Mouse (Mus musculus): ENCODE data around the gene Tia1. TPM values are rescaled to one million over a fixed set of nuclear protein-coding genes. Genes with fewer than 3 reads are reported as not detected.

Tia1 gene
- polyA plus RNA-seq, 1 experiment = 323 TPM

- H3K4me1 ChIP-seq (ENCODE audit: control insufficient read depth, insufficient read depth, low read length) = no peaks in the 10 kb centered on the region
- no peak overlapping the region for H3K27ac ChIP-seq (ENCODE audit: insufficient read depth, low read depth, low read length)
- no peak overlapping the region for H3K4me3 ChIP-seq (ENCODE audit: insufficient read depth, low read depth, low read length)
- TF ChIP-seq POLR2A (IDR thresholded peaks at IDR 0.05; ENCODE audit: insufficient read depth, low read depth, low read length) = no peak
- TF ChIP-seq CTCF (IDR thresholded peaks at IDR 0.05; ENCODE audit: insufficient read depth, low read depth, low read length) = no peak
These were observed 21.5 kb upstream of the Tia1 start for GRCm38 (mm10) chr6:86382551-86382950.

- TF ChIP-seq POLR2A (IDR thresholded peaks at IDR 0.05; ENCODE audit: insufficient read depth, low read depth, low read length) (no peak), CTCF (IDR thresholded peaks at IDR 0.05; ENCODE audit: insufficient read depth, low read depth, low read length) (no peak)
- H3K27ac ChIP-seq (ENCODE audit: insufficient read depth, low read depth, low read length) = no peak overlapping the region
- no peak overlapping the region for H3K4me3 ChIP-seq (ENCODE audit: insufficient read depth, low read depth, low read length)
- 49% methylated on average over 16 of the region's 16 CpGs for WGBS
- no peaks in the 10 kb centered on the region for H3K4me1 ChIP-seq (ENCODE audit: control insufficient read depth, insufficient read depth, low read length)
These were observed 20.6 kb upstream of the Tia1 start for GRCm38 (mm10) chr6:86383370-86383769.

- 46% methylated on average over 4 of the region's 4 CpGs for WGBS
- no peak overlapping the region for H3K4me3 ChIP-seq (ENCODE audit: insufficient read depth, low read depth, low read length)
- H3K27ac ChIP-seq (ENCODE audit: insufficient read depth, low read depth, low read length) = no peak overlapping the region
- H3K4me1 ChIP-seq (ENCODE audit: control insufficient read depth, insufficient read depth, low read length) = no peaks in the 10 kb centered on the region
- no peak for TF ChIP-seq CTCF (IDR thresholded peaks at IDR 0.05; ENCODE audit: insufficient read depth, low read depth, low read length)
- no peak for TF ChIP-seq POLR2A (IDR thresholded peaks at IDR 0.05; ENCODE audit: insufficient read depth, low read depth, low read length)
These were observed 19.3 kb upstream of the Tia1 start for GRCm38 (mm10) chr6:86384692-86385091.

- Histone ChIP-seq H3K4me3 (ENCODE audit: insufficient read depth, low read depth, low read length) (no peak overlapping the region), H3K4me1 (ENCODE audit: control insufficient read depth, insufficient read depth, low read length) (no peaks in the 10 kb centered on the region), H3K27ac (ENCODE audit: insufficient read depth, low read depth, low read length) (no peak overlapping the region)
- WGBS = 92% methylated on average over 5 of the region's 5 CpGs
- TF ChIP-seq POLR2A (IDR thresholded peaks at IDR 0.05; ENCODE audit: insufficient read depth, low read depth, low read length) = no peak
- no peak for TF ChIP-seq CTCF (IDR thresholded peaks at IDR 0.05; ENCODE audit: insufficient read depth, low read depth, low read length)
These were observed 18.5 kb upstream of the Tia1 start for GRCm38 (mm10) chr6:86385362-86386104.

GRCm38 (mm10) chr6:86387313-86387712, 16.7 kb upstream of the Tia1 start:
- H3K27ac ChIP-seq (ENCODE audit: insufficient read depth, low read depth, low read length) = no peak overlapping the region
- H3K4me3 ChIP-seq (ENCODE audit: insufficient read depth, low read depth, low read length) = no peak overlapping the region
- no peak for TF ChIP-seq CTCF (IDR thresholded peaks at IDR 0.05; ENCODE audit: insufficient read depth, low read depth, low read length)
- TF ChIP-seq POLR2A (IDR thresholded peaks at IDR 0.05; ENCODE audit: insufficient read depth, low read depth, low read length) = no peak
- no peaks in the 10 kb centered on the region for H3K4me1 ChIP-seq (ENCODE audit: control insufficient read depth, insufficient read depth, low read length)
- WGBS = 82% methylated on average over 12 of the region's 12 CpGs

GRCm38 (mm10) chr6:86388461-86388860, 15.6 kb upstream of the Tia1 start:
- H3K4me3 ChIP-seq (ENCODE audit: insufficient read depth, low read depth, low read length) = no peak overlapping the region
- H3K4me1 ChIP-seq (ENCODE audit: control insufficient read depth, insufficient read depth, low read length) = no peaks in the 10 kb centered on the region
- 87% methylated on average over 18 of the region's 18 CpGs for WGBS
- TF ChIP-seq POLR2A (IDR thresholded peaks at IDR 0.05; ENCODE audit: insufficient read depth, low read depth, low read length) (no peak), CTCF (IDR thresholded peaks at IDR 0.05; ENCODE audit: insufficient read depth, low read depth, low read length) (no peak)
- H3K27ac ChIP-seq (ENCODE audit: insufficient read depth, low read depth, low read length) = no peak overlapping the region

- no peak for TF ChIP-seq CTCF (IDR thresholded peaks at IDR 0.05; ENCODE audit: insufficient read depth, low read depth, low read length)
- TF ChIP-seq POLR2A (IDR thresholded peaks at IDR 0.05; ENCODE audit: insufficient read depth, low read depth, low read length) = no peak
- H3K27ac ChIP-seq (ENCODE audit: insufficient read depth, low read depth, low read length) = no peak overlapping the region
- no peak overlapping the region for H3K4me3 ChIP-seq (ENCODE audit: insufficient read depth, low read depth, low read length)
- peaks cover 10% of the 10 kb centered on the region for H3K4me1 ChIP-seq (ENCODE audit: control insufficient read depth, insufficient read depth, low read length)
- WGBS = 86% methylated on average over 5 of the region's 5 CpGs
These were observed 12.7 kb upstream of the Tia1 start for GRCm38 (mm10) chr6:86391326-86391725.

GRCm38 (mm10) chr6:86393187-86393586, 10.8 kb upstream of the Tia1 start:
- H3K4me3 ChIP-seq (ENCODE audit: insufficient read depth, low read depth, low read length) = no peak overlapping the region
- WGBS = 88% methylated on average over 1 of the region's 1 CpGs
- TF ChIP-seq POLR2A (IDR thresholded peaks at IDR 0.05; ENCODE audit: insufficient read depth, low read depth, low read length) (no peak), CTCF (IDR thresholded peaks at IDR 0.05; ENCODE audit: insufficient read depth, low read depth, low read length) (no peak)
- H3K4me1 ChIP-seq (ENCODE audit: control insufficient read depth, insufficient read depth, low read length) = peaks cover 10% of the 10 kb centered on the region
- no peak overlapping the region for H3K27ac ChIP-seq (ENCODE audit: insufficient read depth, low read depth, low read length)

GRCm38 (mm10) chr6:86394078-86394720, 9.8 kb upstream of the Tia1 start:
- Histone ChIP-seq H3K4me1 (ENCODE audit: control insufficient read depth, insufficient read depth, low read length) (peaks cover 10% of the 10 kb centered on the region), H3K4me3 (ENCODE audit: insufficient read depth, low read depth, low read length) (no peak overlapping the region), H3K27ac (ENCODE audit: insufficient read depth, low read depth, low read length) (no peak overlapping the region)
- 78% methylated on average over 17 of the region's 17 CpGs for WGBS
- TF ChIP-seq CTCF (IDR thresholded peaks at IDR 0.05; ENCODE audit: insufficient read depth, low read depth, low read length) (no peak), POLR2A (IDR thresholded peaks at IDR 0.05; ENCODE audit: insufficient read depth, low read depth, low read length) (no peak)

Measured in olfactory bulb, adult 2 months (tissue).